Mouse (Mus musculus) ES-E14 (cell line): ENCODE measurements at regions not wholly inside any gene's neighbourhood (a gene's known extent, or its start where the extent isn't known, plus 50 kb on each side); places are given as distances from the start of the nearest gene placed in this dataset.

ENCODE experiments used
- DNase-seq: peaks from one replicate; pipeline ENCODE4 v3.0.0-alpha.2; 2013; ENCODE audit warnings: low read depth, low spot score
- H3K27ac ChIP-seq: 2 replicates; pipeline ENCODE4 v1.5.1; 2012; ENCODE audit warnings: low read depth, mild to moderate bottlenecking, low read length, moderate library complexity, mixed read lengths; ENCODE audit not compliant: poor library complexity, insufficient read depth, severe bottlenecking
- H3K36me3 ChIP-seq: 2 replicates; pipeline ENCODE4 v1.6.1; 2012; ENCODE audit warnings: mild to moderate bottlenecking, low read length, moderate library complexity, mixed read lengths; ENCODE audit not compliant: control insufficient read depth, poor library complexity, insufficient read depth, severe bottlenecking
- H3K4me1 ChIP-seq, 2 experiments: fragments of 150-350 bp in 1 of 2; sonication (generic) in 1 of 2; 2 replicates each; pipeline ENCODE4 v1.6.1; 2012; ENCODE audit warnings: low read length in 2 of 2, mild to moderate bottlenecking in 1 of 2, mixed read lengths in 1 of 2; ENCODE audit not compliant: control insufficient read depth in 2 of 2, insufficient read depth in 2 of 2, poor library complexity in 1 of 2
- H3K4me3 ChIP-seq, 2 experiments: fragments of 150-350 bp in 1 of 2; sonication (generic) in 1 of 2; 2 replicates each; pipeline ENCODE4 v1.5.1; 2012; ENCODE audit warnings: low read length in 2 of 2, low read depth in 1 of 2, mild to moderate bottlenecking in 1 of 2, mixed read lengths in 1 of 2; ENCODE audit not compliant: insufficient read depth in 1 of 2, poor library complexity in 1 of 2, severe bottlenecking in 1 of 2
- H3K9ac ChIP-seq: 2 replicates; pipeline ENCODE4 v1.6.1; 2012; ENCODE audit warnings: low read depth, mild to moderate bottlenecking, low read length, mixed read lengths; ENCODE audit not compliant: poor library complexity, insufficient read depth, severe bottlenecking
- H3K9me3 ChIP-seq: fragments of 150-350 bp; sonication (generic); 2 replicates; pipeline ENCODE4 v1.6.1; 2012; ENCODE audit warnings: low read depth, mild to moderate bottlenecking, low read length; ENCODE audit not compliant: control insufficient read depth, insufficient read depth
- CHD2 ChIP-seq: IDR thresholded peaks from 2 replicates; pipeline ENCODE4 v1.6.1; 2014; ENCODE audit warnings: mild to moderate bottlenecking, low read depth, low read length, inconsistent platforms
- HCFC1 ChIP-seq: IDR thresholded peaks from 2 replicates; pipeline ENCODE4 v1.6.1; 2012; ENCODE audit warnings: low read length, inconsistent platforms, borderline replicate concordance; ENCODE audit not compliant: insufficient read depth
- MAFK ChIP-seq: IDR thresholded peaks from 2 replicates; pipeline ENCODE4 v1.6.1; 2014; ENCODE audit warnings: mild to moderate bottlenecking, low read depth, low read length, inconsistent platforms; ENCODE audit not compliant: insufficient read depth
- ZC3H11A ChIP-seq: IDR thresholded peaks from 2 replicates; pipeline ENCODE4 v1.6.1; 2012; ENCODE audit warnings: low read depth, mild to moderate bottlenecking, inconsistent platforms, low read length, borderline replicate concordance
- ZNF384 ChIP-seq: IDR thresholded peaks from 2 replicates; pipeline ENCODE4 v1.6.1; 2012; ENCODE audit warnings: low read depth, low read length, inconsistent platforms
- in situ Hi-C, 2 experiments: fragments of 600-800 bp; cut with MboI; formaldehyde crosslinking; loops; one replicate each; pipeline ENCODE4 v1.15.1; 2025; ENCODE audit warnings: low sequenced_read_pairs in 2 of 2, inconsistent platforms in 1 of 2; ENCODE audit not compliant: unreplicated experiment in 2 of 2

- H3K9ac ChIP-seq = no peak overlapping the region
- no peak overlapping the region for H3K4me3 ChIP-seq
- in situ Hi-C loops = no loop called here
- TF ChIP-seq CHD2 (no peak), ZNF384 (no peak), ZC3H11A (no peak), HCFC1 (no peak)
- H3K9me3 ChIP-seq = no peaks in the 10 kb centered on the region
- no peaks in the 10 kb centered on the region for H3K36me3 ChIP-seq
- no peak for DNase-seq
- H3K27ac ChIP-seq = no peak overlapping the region
- peaks cover 0 to 5% of the 10 kb centered on the region in 2 experiments; a peak in 1 of 4 replicates for H3K4me1 ChIP-seq
Measured at GRCm38 (mm10) chrX:11940246-11940645, 219.9 kb downstream of the Bcor start.

GRCm38 (mm10) chrX:11943367-11943766 lies 216.8 kb downstream of the Bcor start:
- in situ Hi-C loops = no loop called here
- Histone ChIP-seq H3K9me3 (no peaks in the 10 kb centered on the region), H3K27ac (no peak overlapping the region), H3K36me3 (no peaks in the 10 kb centered on the region), H3K4me3 (peak overlapping the region in 1 of 2 experiments; percentile 11; a peak in 1 of 4 replicates), H3K4me1 (peaks cover 0 to 5% of the 10 kb centered on the region in 2 experiments; a peak in 1 of 4 replicates), H3K9ac (no peak overlapping the region)
- TF ChIP-seq HCFC1 (no peak), ZNF384 (no peak), MAFK (no peak), CHD2 (no peak), ZC3H11A (no peak)
- no peak for DNase-seq

DNA sequence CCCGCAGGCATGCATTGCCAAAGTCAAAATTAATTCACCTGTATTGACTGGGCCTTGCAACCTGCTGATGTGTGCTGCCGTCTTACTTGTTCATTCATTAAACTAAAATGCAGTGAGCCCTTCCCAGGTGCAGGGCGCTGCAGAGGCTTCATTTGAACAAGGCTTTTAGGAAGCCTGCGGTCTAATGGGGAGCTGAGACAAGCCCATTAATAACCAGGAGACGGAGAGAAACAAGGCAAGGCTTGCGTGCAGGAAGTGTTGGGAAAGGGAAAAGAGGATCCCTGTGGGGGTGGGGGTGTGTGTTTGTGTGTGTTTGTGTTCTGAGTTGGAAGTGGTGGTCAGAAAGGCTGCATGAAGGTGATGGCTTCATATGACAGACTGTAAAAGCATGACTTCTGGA lies 215.6 kb downstream of the Bcor start:
- no peak overlapping the region for H3K4me3 ChIP-seq
- H3K4me1 ChIP-seq = peaks cover 0 to 5% of the 10 kb centered on the region in 2 experiments; a peak in 1 of 4 replicates
- in situ Hi-C loops = no loop called here
- no peaks in the 10 kb centered on the region for H3K9me3 ChIP-seq
- TF ChIP-seq MAFK = no peak
- no peak for TF ChIP-seq ZNF384
- no peak for TF ChIP-seq HCFC1
- TF ChIP-seq ZC3H11A = no peak
- no peak for TF ChIP-seq CHD2
- no peak overlapping the region for H3K9ac ChIP-seq
- no peak for DNase-seq
- H3K36me3 ChIP-seq = no peaks in the 10 kb centered on the region
- H3K27ac ChIP-seq = no peak overlapping the region

DNA sequence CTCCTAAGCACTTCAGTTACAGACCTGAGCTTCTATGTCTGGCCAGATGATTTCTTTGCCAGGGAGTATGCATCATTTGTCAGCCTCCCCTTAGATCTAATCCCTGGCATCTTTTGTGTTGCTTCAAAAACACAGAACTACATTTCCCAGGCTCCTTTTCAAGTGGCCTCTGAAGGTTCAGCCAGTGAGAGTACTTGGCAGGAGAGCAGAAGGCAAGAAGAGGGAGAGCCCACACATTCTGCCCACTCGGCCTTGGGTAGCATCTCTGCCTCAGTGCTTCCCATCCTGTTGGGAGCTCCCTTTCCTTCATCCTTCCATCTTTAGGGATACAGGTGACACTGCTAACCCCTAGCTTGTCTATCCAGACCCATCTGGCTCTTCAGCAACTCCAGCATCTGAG lies 214.9 kb downstream of the Bcor start:
- Histone ChIP-seq H3K4me1 (peaks cover 0 to 5% of the 10 kb centered on the region in 2 experiments; a peak in 1 of 4 replicates), H3K4me3 (no peak overlapping the region), H3K27ac (no peak overlapping the region), H3K9me3 (no peaks in the 10 kb centered on the region), H3K9ac (no peak overlapping the region), H3K36me3 (no peaks in the 10 kb centered on the region)
- in situ Hi-C loops = no loop called here
- DNase-seq = no peak
- TF ChIP-seq MAFK (no peak), ZNF384 (no peak), ZC3H11A (no peak), HCFC1 (no peak), CHD2 (no peak)

DNA sequence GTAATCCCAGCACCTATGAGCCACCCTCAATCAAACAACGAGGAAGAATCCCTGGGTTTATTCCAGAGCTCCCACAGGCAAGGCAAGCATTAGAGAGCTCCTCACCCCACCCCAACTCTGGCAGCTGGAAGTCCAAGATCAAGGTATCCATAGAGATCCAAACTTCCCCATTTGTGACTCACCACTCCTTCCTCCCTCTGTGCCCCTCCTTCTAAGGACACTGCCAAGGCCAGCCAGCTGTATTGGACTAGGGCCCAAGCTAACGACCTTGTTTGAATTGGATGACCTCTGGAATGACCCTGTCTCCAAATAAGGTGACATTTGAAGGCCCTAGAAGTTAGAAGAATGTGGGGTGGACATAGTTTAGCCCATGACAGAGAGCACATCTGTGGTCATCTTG lies 208.0 kb downstream of the Bcor start:
- no peak overlapping the region for H3K4me3 ChIP-seq
- in situ Hi-C loops = no loop called here
- TF ChIP-seq ZC3H11A (no peak), MAFK (no peak), HCFC1 (no peak), ZNF384 (no peak), CHD2 (no peak)
- DNase-seq = no peak
- peaks cover 0 to 10% of the 10 kb centered on the region in 2 experiments; a peak in 2 of 4 replicates for H3K4me1 ChIP-seq
- no peaks in the 10 kb centered on the region for H3K9me3 ChIP-seq
- H3K9ac ChIP-seq = no peak overlapping the region
- no peak overlapping the region for H3K27ac ChIP-seq
- no peaks in the 10 kb centered on the region for H3K36me3 ChIP-seq
